12 mouse cellular contexts compared by ENCODE assay signal in genomic region chr2:74732513-74733316, GRCm38 (mm10). TPM values are rescaled to one million over a fixed set of nuclear protein-coding genes. Genes with fewer than 3 reads are reported as not detected.
DNase-seq lines count a peak whose midpoint lies in the region; ATAC-seq lines count a peak whose summit lies in the region.
"Had no signal": no experiment of that assay in that cellular context is flagged by ENCODE, and none has a peak within 500 bp of the region (broad histone marks: within the 10 kb centered on the region; RNA-seq: fewer than 3 reads in every experiment).

No protein-coding gene starts in this region.

- peak overlapping the region; percentile 77 for H3K4me2 ChIP-seq in kidney, embryonic 15.5 days
- H3K4me2 ChIP-seq in embryonic facial prominence, embryonic 13.5 days = peak overlapping the region; percentile 22
- H3K4me2 ChIP-seq in hindbrain, embryonic 16.5 days (ENCODE audit: low read length) = peak overlapping the region; percentile 67
- peak overlapping the region; percentile 68 for H3K4me2 ChIP-seq in neural tube, embryonic 13.5 days

- peaks cover 89% of the 10 kb centered on the region for H3K4me1 ChIP-seq in kidney, embryonic 15.5 days
- H3K4me1 ChIP-seq in embryonic facial prominence, embryonic 13.5 days = peaks cover 17% of the 10 kb centered on the region
- H3K4me1 ChIP-seq in hindbrain, embryonic 16.5 days (ENCODE audit: control insufficient read depth, insufficient read depth, low read depth, low read length) = no peaks in the 10 kb centered on the region; the same call in 1 of the 2 replicates
- peaks cover 98% of the 10 kb centered on the region for H3K4me1 ChIP-seq in neural tube, embryonic 13.5 days (replicated peaks)

- ATAC-seq in kidney, embryonic 15.5 days (replicated peaks; ENCODE audit: low FRiP score) = no peak
- ATAC-seq in embryonic facial prominence, embryonic 13.5 days (ENCODE audit: insufficient number of reproducible peaks, insufficient read depth, low FRiP score, low TSS enrichment, low read depth) = no peak
- ATAC-seq in hindbrain, embryonic 16.5 days = no peak
- ATAC-seq in neural tube, embryonic 13.5 days (ENCODE audit: low read depth) = no peak
- ATAC-seq in megakaryocyte-erythroid progenitor cell, adult 5-6 weeks (replicated peaks; ENCODE audit: low FRiP score, low TSS enrichment, poor library complexity, severe bottlenecking) = no peak
- ATAC-seq: midbrain, embryonic 16.5 days; Patski had no signal

- H3K9me3 ChIP-seq in kidney, embryonic 15.5 days (replicated peaks) = no peaks in the 10 kb centered on the region
- H3K9me3 ChIP-seq in embryonic facial prominence, embryonic 13.5 days = no peaks in the 10 kb centered on the region
- no peaks in the 10 kb centered on the region for H3K9me3 ChIP-seq in hindbrain, embryonic 16.5 days (ENCODE audit: control insufficient read depth, low read length)
- no peaks in the 10 kb centered on the region for H3K9me3 ChIP-seq in neural tube, embryonic 13.5 days

- H3K27me3 ChIP-seq in kidney, embryonic 15.5 days = peaks cover 14% of the 10 kb centered on the region
- peaks cover 98% of the 10 kb centered on the region for H3K27me3 ChIP-seq in embryonic facial prominence, embryonic 13.5 days
- H3K27me3 ChIP-seq in hindbrain, embryonic 16.5 days (replicated peaks; ENCODE audit: control insufficient read depth, insufficient read depth, low read length) = peaks cover 33% of the 10 kb centered on the region
- no peaks in the 10 kb centered on the region for H3K27me3 ChIP-seq in neural tube, embryonic 13.5 days
- H3K27me3 ChIP-seq: Patski had no signal

- 2% methylated on average over 52 of the region's 52 CpGs for WGBS in kidney, embryonic 15.5 days
- WGBS in embryonic facial prominence, embryonic 13.5 days = 1% methylated on average over 50 of the region's 52 CpGs
- 2% methylated on average over 52 of the region's 52 CpGs for WGBS in hindbrain, embryonic 16.5 days
- WGBS in neural tube, embryonic 13.5 days = under 1% methylated on average over 52 of the region's 52 CpGs

- no peak for DNase-seq in kidney, adult 18-20 months
- DNase-seq in testis, postnatal 14 days (ENCODE audit: low spot score) = no peak

- H3K27ac ChIP-seq in kidney, embryonic 15.5 days = peak overlapping the region; percentile 96
- no peak overlapping the region for H3K27ac ChIP-seq in embryonic facial prominence, embryonic 13.5 days
- H3K27ac ChIP-seq in hindbrain, embryonic 16.5 days (ENCODE audit: low read depth, low read length) = peak overlapping the region; percentile 83
- H3K27ac ChIP-seq in neural tube, embryonic 13.5 days (replicated peaks) = peak overlapping the region; percentile 99

- peaks cover 21% of the 10 kb centered on the region for H3K36me3 ChIP-seq in kidney, embryonic 15.5 days
- H3K36me3 ChIP-seq in embryonic facial prominence, embryonic 13.5 days = no peaks in the 10 kb centered on the region
- H3K36me3 ChIP-seq in hindbrain, embryonic 16.5 days (ENCODE audit: control insufficient read depth, insufficient read depth, low read length) = no peaks in the 10 kb centered on the region
- peaks cover 40% of the 10 kb centered on the region for H3K36me3 ChIP-seq in neural tube, embryonic 13.5 days

- peak overlapping the region; percentile 35 for H3K9ac ChIP-seq in kidney, embryonic 15.5 days
- no peak overlapping the region for H3K9ac ChIP-seq in embryonic facial prominence, embryonic 13.5 days
- H3K9ac ChIP-seq in hindbrain, embryonic 16.5 days (ENCODE audit: low read depth, low read length) = peak overlapping the region; percentile 63
- peak overlapping the region; percentile 86 for H3K9ac ChIP-seq in neural tube, embryonic 13.5 days

- peak overlapping the region; percentile 37 for H3K4me3 ChIP-seq in kidney, embryonic 15.5 days (replicated peaks)
- 0 out of 2 replicates have a peak overlapping the region, but pooled peaks have one; percentile 10 for H3K4me3 ChIP-seq in embryonic facial prominence, embryonic 13.5 days
- peak overlapping the region; percentile 42 for H3K4me3 ChIP-seq in hindbrain, embryonic 16.5 days (ENCODE audit: low read length)
- H3K4me3 ChIP-seq in neural tube, embryonic 13.5 days = peak overlapping the region; percentile 38
- H3K4me3 ChIP-seq: erythroblast, embryonic 14.5 days had no signal

RNA-seq across cellular contexts. Expression of gene Gm28230, which starts 6.2 kb away (rescaled TPM):
- 1.7 and 2.3 TPM in 2 replicates for polyA plus RNA-seq in kidney, embryonic 15.5 days (2015; fragmentation: Nextera tagmentation; extraction: Ambion mirVana)
- 0.18 TPM in 1 of 2 replicates, not detected in the other for polyA plus RNA-seq in embryonic facial prominence, embryonic 13.5 days (2015; fragmentation: Nextera tagmentation; extraction: Ambion mirVana)
- 0.45 and 0.72 TPM in 2 replicates for polyA plus RNA-seq in hindbrain, embryonic 16.5 days (2015; fragmentation: Nextera tagmentation; extraction: Ambion mirVana)
- 2.2 and 2.4 TPM in 2 replicates for polyA plus RNA-seq in neural tube, embryonic 13.5 days (2015; fragmentation: Nextera tagmentation; extraction: Ambion mirVana)
- total RNA-seq in megakaryocyte-erythroid progenitor cell, adult 5-6 weeks (2014; fragmentation: Nextera tagmentation) = not detected in 2 replicates
- total RNA-seq in megakaryocyte-erythroid progenitor cell, adult 5-6 weeks (2017) = not detected in 2 replicates
- total RNA-seq: hematopoietic stem cell, adult 5-6 weeks; left cerebral cortex, postnatal 36 days had no signal
- polyA plus RNA-seq: erythroblast, embryonic 14.5 days; midbrain, embryonic 16.5 days had no signal

RNA-seq across cellular contexts. Expression of gene Hoxd4, which starts 21.0 kb away (rescaled TPM):
- 5.6 and 5.8 TPM in 2 replicates for polyA plus RNA-seq in kidney, embryonic 15.5 days (2015; fragmentation: Nextera tagmentation; extraction: Ambion mirVana)
- 0.50 TPM in 1 of 2 replicates, not detected in the other for polyA plus RNA-seq in embryonic facial prominence, embryonic 13.5 days (2015; fragmentation: Nextera tagmentation; extraction: Ambion mirVana)
- 2.2 and 2.3 TPM in 2 replicates for polyA plus RNA-seq in hindbrain, embryonic 16.5 days (2015; fragmentation: Nextera tagmentation; extraction: Ambion mirVana)
- 6.9 and 7.2 TPM in 2 replicates for polyA plus RNA-seq in neural tube, embryonic 13.5 days (2015; fragmentation: Nextera tagmentation; extraction: Ambion mirVana)
- not detected in 2 replicates for total RNA-seq in megakaryocyte-erythroid progenitor cell, adult 5-6 weeks (2014; fragmentation: Nextera tagmentation)
- not detected in 2 replicates for total RNA-seq in megakaryocyte-erythroid progenitor cell, adult 5-6 weeks (2017)
- total RNA-seq: hematopoietic stem cell, adult 5-6 weeks; left cerebral cortex, postnatal 36 days had no signal
- polyA plus RNA-seq: midbrain, embryonic 16.5 days had no signal

RNA-seq across cellular contexts. Expression of gene Hoxd3, which starts 21.0 kb away (rescaled TPM):
- 15.2 and 15.9 TPM in 2 replicates for polyA plus RNA-seq in kidney, embryonic 15.5 days (2015; fragmentation: Nextera tagmentation; extraction: Ambion mirVana)
- 1.5 and 3.3 TPM in 2 replicates for polyA plus RNA-seq in embryonic facial prominence, embryonic 13.5 days (2015; fragmentation: Nextera tagmentation; extraction: Ambion mirVana)
- 43.8 and 48.0 TPM in 2 replicates for polyA plus RNA-seq in hindbrain, embryonic 16.5 days (2015; fragmentation: Nextera tagmentation; extraction: Ambion mirVana)
- polyA plus RNA-seq in neural tube, embryonic 13.5 days (2015; fragmentation: Nextera tagmentation; extraction: Ambion mirVana) = 24.2 and 33.8 TPM in 2 replicates
- total RNA-seq in megakaryocyte-erythroid progenitor cell, adult 5-6 weeks (2014; fragmentation: Nextera tagmentation) = not detected in 2 replicates
- not detected in 2 replicates for total RNA-seq in megakaryocyte-erythroid progenitor cell, adult 5-6 weeks (2017)
- total RNA-seq: hematopoietic stem cell, adult 5-6 weeks; left cerebral cortex, postnatal 36 days had no signal
- polyA plus RNA-seq: erythroblast, embryonic 14.5 days; midbrain, embryonic 16.5 days had no signal

RNA-seq across cellular contexts. Expression of gene Hoxd8, which starts 28.3 kb away (rescaled TPM):
- polyA plus RNA-seq in kidney, embryonic 15.5 days (2015; fragmentation: Nextera tagmentation; extraction: Ambion mirVana) = 36.4 and 40.8 TPM in 2 replicates
- 2.5 and 3.7 TPM in 2 replicates for polyA plus RNA-seq in embryonic facial prominence, embryonic 13.5 days (2015; fragmentation: Nextera tagmentation; extraction: Ambion mirVana)
- 0.66 and 1.1 TPM in 2 replicates for polyA plus RNA-seq in hindbrain, embryonic 16.5 days (2015; fragmentation: Nextera tagmentation; extraction: Ambion mirVana)
- polyA plus RNA-seq in neural tube, embryonic 13.5 days (2015; fragmentation: Nextera tagmentation; extraction: Ambion mirVana) = 17.4 and 22.8 TPM in 2 replicates
- total RNA-seq in megakaryocyte-erythroid progenitor cell, adult 5-6 weeks (2014; fragmentation: Nextera tagmentation) = not detected in 2 replicates
- total RNA-seq in megakaryocyte-erythroid progenitor cell, adult 5-6 weeks (2017) = not detected in 2 replicates
- total RNA-seq: hematopoietic stem cell, adult 5-6 weeks; left cerebral cortex, postnatal 36 days had no signal
- polyA plus RNA-seq: erythroblast, embryonic 14.5 days; midbrain, embryonic 16.5 days had no signal

RNA-seq across cellular contexts. Expression of gene Hoxd1, which starts 30.1 kb away (rescaled TPM):
- polyA plus RNA-seq in kidney, embryonic 15.5 days (2015; fragmentation: Nextera tagmentation; extraction: Ambion mirVana) = 1.2 and 1.5 TPM in 2 replicates
- 3.8 and 5.4 TPM in 2 replicates for polyA plus RNA-seq in embryonic facial prominence, embryonic 13.5 days (2015; fragmentation: Nextera tagmentation; extraction: Ambion mirVana)
- polyA plus RNA-seq in hindbrain, embryonic 16.5 days (2015; fragmentation: Nextera tagmentation; extraction: Ambion mirVana) = 1.1 and 1.3 TPM in 2 replicates
- polyA plus RNA-seq in neural tube, embryonic 13.5 days (2015; fragmentation: Nextera tagmentation; extraction: Ambion mirVana) = 6.4 and 9.0 TPM in 2 replicates
- total RNA-seq in megakaryocyte-erythroid progenitor cell, adult 5-6 weeks (2014; fragmentation: Nextera tagmentation) = not detected in 2 replicates
- not detected in 2 replicates for total RNA-seq in megakaryocyte-erythroid progenitor cell, adult 5-6 weeks (2017)
- total RNA-seq: hematopoietic stem cell, adult 5-6 weeks; left cerebral cortex, postnatal 36 days had no signal
- polyA plus RNA-seq: erythroblast, embryonic 14.5 days; midbrain, embryonic 16.5 days; Patski had no signal

Comparison
In these comparisons a context has a peak if more than half of its experiments do, and no peak if none do; other contexts are left out.
1. H3K4me2 ChIP-seq: peak in every context shown above with its lines; median percentile 77 in kidney, embryonic 15.5 days; 68 in neural tube, embryonic 13.5 days; 67 in hindbrain, embryonic 16.5 days; 22 in embryonic facial prominence, embryonic 13.5 days.